Mouse (Mus musculus): ENCODE measurements around the gene Hcrtr1.

GRCm38 (mm10) chr4:130177087-130177486 lies 37.9 kb upstream of the Hcrtr1 start:
- TF ChIP-seq FLI1 (IDR thresholded peaks at IDR 0.05; ENCODE audit: low read length) = no peak
- no peak for TF ChIP-seq GATA1 (IDR thresholded peaks at IDR 0.05; ENCODE audit: borderline replicate concordance, low read length)
